Mouse (Mus musculus): ENCODE data around the gene Aloxe3. TPM values are rescaled to one million over a fixed set of nuclear protein-coding genes. Genes with fewer than 3 reads are reported as not detected.
A peak's percentile ranks its signal among the peaks of the same experiment; 100 is the strongest.

The Aloxe3 gene
- polyA plus RNA-seq, 1 experiment from 2014 or later, result not detected

- H3K4me3 ChIP-seq (replicated peaks), result peak overlapping the region; percentile 55
- H3K9ac ChIP-seq, result peak overlapping the region; percentile 56
- DNase-seq (peak; percentile 85), ATAC-seq (ENCODE audit: low read depth) (peak; percentile 80)
- peaks cover 27% of the 10 kb centered on the region for H3K4me1 ChIP-seq (replicated peaks)
- peak overlapping the region; percentile 66 for H3K27ac ChIP-seq
- peaks cover 39% of the 10 kb centered on the region for H3K36me3 ChIP-seq
- H3K27me3 ChIP-seq, result 0 out of 2 replicates have a peak, but pooled peaks cover 3% of the 10 kb centered on the region
- WGBS (ENCODE audit: insufficient replicate concordance), result under 1% methylated on average over 30 of the region's 30 CpGs
- H3K4me2 ChIP-seq, result peak overlapping the region; percentile 65
- no peaks in the 10 kb centered on the region for H3K9me3 ChIP-seq (replicated peaks)
Observed at GRCm38 (mm10) chr11:69110319-69111046, 15.2 kb upstream of the Aloxe3 start.

GRCm38 (mm10) chr11:69111051-69111810 lies 14.5 kb upstream of the Aloxe3 start:
- ATAC-seq (ENCODE audit: low read depth) (no peak), DNase-seq (no peak)
- peak overlapping the region; percentile 65 for H3K4me2 ChIP-seq
- peak overlapping the region; percentile 56 for H3K9ac ChIP-seq
- H3K36me3 ChIP-seq, result peaks cover 31% of the 10 kb centered on the region
- H3K4me3 ChIP-seq (replicated peaks), result peak overlapping the region; percentile 55
- 0 out of 2 replicates have a peak, but pooled peaks cover 3% of the 10 kb centered on the region for H3K27me3 ChIP-seq
- 4% methylated on average over 21 of the region's 21 CpGs for WGBS (ENCODE audit: insufficient replicate concordance)
- no peaks in the 10 kb centered on the region for H3K9me3 ChIP-seq (replicated peaks)
- peak overlapping the region; percentile 13; the same call in 1 of the 2 replicates for H3K27ac ChIP-seq
- peaks cover 27% of the 10 kb centered on the region for H3K4me1 ChIP-seq (replicated peaks)

DNA sequence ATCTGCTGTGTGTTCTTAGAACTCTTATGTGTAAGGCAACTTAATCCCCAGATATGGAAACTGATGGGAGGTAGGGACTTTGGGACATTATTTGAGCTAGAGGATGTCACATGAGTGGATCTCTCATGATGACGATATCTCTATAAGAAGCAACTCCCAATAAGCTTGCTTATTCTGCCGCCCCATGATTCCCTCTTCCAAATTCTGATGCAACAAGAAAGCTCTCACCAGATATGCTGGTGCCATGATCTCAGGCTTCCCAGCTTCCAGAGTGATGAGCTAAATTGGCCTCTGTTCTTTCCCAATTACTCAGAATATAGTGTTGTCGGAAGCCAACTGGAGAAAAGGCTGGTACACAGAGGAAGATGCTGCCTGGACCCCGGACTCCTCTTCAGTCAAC lies 13.8 kb upstream of the Aloxe3 start:
- Histone ChIP-seq H3K9me3 (replicated peaks) (no peaks in the 10 kb centered on the region), H3K27me3 (0 out of 2 replicates have a peak, but pooled peaks cover 8% of the 10 kb centered on the region), H3K4me1 (replicated peaks) (peaks cover 28% of the 10 kb centered on the region), H3K27ac (no peak overlapping the region), H3K36me3 (peaks cover 26% of the 10 kb centered on the region), H3K9ac (peak overlapping the region; percentile 56; the same call in 1 of the 2 replicates), H3K4me2 (peak overlapping the region; percentile 65), H3K4me3 (replicated peaks) (peak overlapping the region; percentile 55)
- WGBS (ENCODE audit: insufficient replicate concordance), result 40% methylated on average over 4 of the region's 4 CpGs
- ATAC-seq (ENCODE audit: low read depth), result no peak
- no peak for DNase-seq

GRCm38 (mm10) chr11:69114018-69114417 lies 11.7 kb upstream of the Aloxe3 start:
- Histone ChIP-seq H3K4me3 (replicated peaks) (no peak overlapping the region), H3K36me3 (peaks cover 5% of the 10 kb centered on the region), H3K27me3 (peaks cover 11% of the 10 kb centered on the region), H3K9ac (no peak overlapping the region), H3K4me1 (replicated peaks) (peaks cover 46% of the 10 kb centered on the region), H3K9me3 (replicated peaks) (no peaks in the 10 kb centered on the region), H3K27ac (no peak overlapping the region), H3K4me2 (no peak overlapping the region)
- ATAC-seq (ENCODE audit: low read depth) (no peak), DNase-seq (no peak)
- WGBS (ENCODE audit: insufficient replicate concordance), result 46% methylated on average over 3 of the region's 3 CpGs

DNA sequence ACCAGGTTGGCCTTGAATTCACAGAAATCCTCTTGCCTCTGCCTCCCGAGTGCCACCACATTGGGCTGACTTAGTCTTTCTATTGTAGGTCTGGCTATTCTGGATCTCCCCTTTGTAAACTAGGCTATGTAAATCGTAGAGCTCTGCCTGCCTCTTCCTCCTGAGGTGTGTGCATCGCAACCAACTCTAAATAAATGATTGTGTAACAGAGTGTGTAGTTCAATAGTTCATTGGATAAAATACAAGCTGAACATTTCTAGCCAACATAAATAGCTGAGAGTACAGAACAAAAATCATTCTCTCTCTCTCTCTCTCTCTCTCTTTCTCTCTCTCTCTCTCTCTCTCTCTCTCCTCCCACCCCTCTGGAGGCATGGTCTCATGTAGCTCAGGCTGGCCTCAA lies 11.1 kb upstream of the Aloxe3 start:
- H3K4me2 ChIP-seq, result no peak overlapping the region
- H3K4me1 ChIP-seq (replicated peaks), result peaks cover 46% of the 10 kb centered on the region
- DNase-seq, result no peak
- no peaks in the 10 kb centered on the region for H3K36me3 ChIP-seq
- peaks cover 17% of the 10 kb centered on the region for H3K27me3 ChIP-seq
- H3K9me3 ChIP-seq (replicated peaks), result no peaks in the 10 kb centered on the region
- 63% methylated on average over 3 of the region's 3 CpGs for WGBS (ENCODE audit: insufficient replicate concordance)
- H3K4me3 ChIP-seq (replicated peaks), result no peak overlapping the region
- H3K9ac ChIP-seq, result no peak overlapping the region
- ATAC-seq (ENCODE audit: low read depth), result no peak
- H3K27ac ChIP-seq, result no peak overlapping the region

- Histone ChIP-seq H3K9me3 (replicated peaks) (no peaks in the 10 kb centered on the region), H3K4me3 (replicated peaks) (peak overlapping the region; percentile 74), H3K36me3 (no peaks in the 10 kb centered on the region), H3K27me3 (peaks cover 39% of the 10 kb centered on the region), H3K4me1 (replicated peaks) (peaks cover 54% of the 10 kb centered on the region), H3K27ac (no peak overlapping the region), H3K4me2 (peak overlapping the region; percentile 99), H3K9ac (no peak overlapping the region)
- ATAC-seq (ENCODE audit: low read depth), result no peak
- 55% methylated on average over 5 of the region's 5 CpGs for WGBS (ENCODE audit: insufficient replicate concordance)
- no peak for DNase-seq
Observed at GRCm38 (mm10) chr11:69116843-69117242, 8.9 kb upstream of the Aloxe3 start.

- under 1% methylated on average over 45 of the region's 45 CpGs for WGBS (ENCODE audit: insufficient replicate concordance)
- peaks cover 61% of the 10 kb centered on the region for H3K4me1 ChIP-seq (replicated peaks)
- peaks cover 47% of the 10 kb centered on the region for H3K27me3 ChIP-seq
- ATAC-seq (ENCODE audit: low read depth) (peak; percentile 34), DNase-seq (peak; percentile 68)
- peak overlapping the region; percentile 99 for H3K4me2 ChIP-seq
- no peaks in the 10 kb centered on the region for H3K36me3 ChIP-seq
- no peaks in the 10 kb centered on the region for H3K9me3 ChIP-seq (replicated peaks)
- peak overlapping the region; percentile 81 for H3K9ac ChIP-seq
- peak overlapping the region; percentile 74 for H3K4me3 ChIP-seq (replicated peaks)
- peak overlapping the region; percentile 66 for H3K27ac ChIP-seq
Observed at GRCm38 (mm10) chr11:69117737-69118695, 7.7 kb upstream of the Aloxe3 start.

DNA sequence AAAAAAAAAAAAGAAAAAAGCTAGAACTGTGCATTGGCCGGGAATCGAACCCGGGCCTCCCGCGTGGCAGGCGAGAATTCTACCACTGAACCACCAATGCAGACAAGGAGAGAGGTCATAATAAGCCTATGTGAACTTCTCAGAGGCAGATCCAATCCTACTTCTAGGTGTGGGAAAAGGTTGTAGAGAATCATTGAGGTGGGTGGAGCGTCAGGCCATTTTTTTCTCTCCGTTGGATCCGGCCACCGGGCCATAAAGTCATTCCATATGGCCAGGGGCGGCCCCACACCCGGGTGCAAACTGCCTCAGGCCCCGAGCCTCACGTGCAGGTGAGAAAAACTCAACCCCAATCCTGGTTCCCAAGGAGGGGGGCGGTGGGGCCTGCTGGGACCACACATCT lies 6.9 kb upstream of the Aloxe3 start:
- Histone ChIP-seq H3K4me3 (replicated peaks) (peak overlapping the region; percentile 74), H3K27ac (no peak overlapping the region), H3K9ac (peak overlapping the region; percentile 81), H3K36me3 (no peaks in the 10 kb centered on the region), H3K27me3 (peaks cover 47% of the 10 kb centered on the region), H3K9me3 (replicated peaks) (no peaks in the 10 kb centered on the region), H3K4me1 (replicated peaks) (peaks cover 64% of the 10 kb centered on the region), H3K4me2 (peak overlapping the region; percentile 99)
- ATAC-seq (ENCODE audit: low read depth), result peak; percentile 24; the same call in 1 of the 2 replicates
- peak; percentile 82 for DNase-seq
- WGBS (ENCODE audit: insufficient replicate concordance), result 3% methylated on average over 15 of the region's 15 CpGs

DNA sequence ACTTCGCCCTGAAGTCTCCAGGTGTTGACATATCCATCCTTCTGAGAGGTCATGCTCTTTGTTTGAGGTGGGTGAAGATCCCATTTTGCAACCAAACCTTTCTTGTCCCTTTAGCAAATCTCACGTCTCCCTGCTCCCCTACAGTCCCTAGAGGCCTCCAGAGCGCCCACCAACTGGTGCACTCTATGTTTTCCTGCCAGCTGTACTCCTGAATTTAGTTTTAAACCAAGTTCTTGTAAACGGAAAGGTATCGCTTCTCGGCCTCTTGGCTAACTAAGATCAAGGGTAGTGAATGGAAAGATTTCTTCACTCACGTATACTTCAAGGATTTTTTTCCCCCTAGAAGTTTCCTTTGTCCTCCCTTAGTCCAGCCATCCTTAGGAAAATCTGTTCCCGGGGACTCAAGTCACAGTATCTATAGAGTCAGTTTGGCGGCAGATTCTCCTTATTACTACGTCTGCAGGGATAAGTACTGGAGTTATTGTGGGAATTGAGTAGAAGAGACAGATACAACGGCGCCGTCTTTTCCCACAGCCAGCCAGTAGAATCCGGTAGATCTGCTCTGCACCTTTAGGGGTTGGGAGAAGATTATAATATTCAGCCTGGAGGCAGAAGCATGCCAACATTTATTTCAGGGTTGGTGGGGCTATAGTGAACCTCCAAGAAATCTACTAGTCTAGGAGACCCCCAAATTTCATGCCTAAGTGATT lies 6.1 kb upstream of the Aloxe3 start:
- DNase-seq (no peak), ATAC-seq (ENCODE audit: low read depth) (no peak)
- Histone ChIP-seq H3K9ac (peak overlapping the region; percentile 57; the same call in 1 of the 2 replicates), H3K9me3 (replicated peaks) (no peaks in the 10 kb centered on the region), H3K4me3 (replicated peaks) (peak overlapping the region; percentile 74), H3K27me3 (peaks cover 47% of the 10 kb centered on the region), H3K36me3 (no peaks in the 10 kb centered on the region), H3K27ac (no peak overlapping the region), H3K4me2 (peak overlapping the region; percentile 99), H3K4me1 (replicated peaks) (peaks cover 64% of the 10 kb centered on the region)
- 41% methylated on average over 14 of the region's 14 CpGs for WGBS (ENCODE audit: insufficient replicate concordance)

DNA sequence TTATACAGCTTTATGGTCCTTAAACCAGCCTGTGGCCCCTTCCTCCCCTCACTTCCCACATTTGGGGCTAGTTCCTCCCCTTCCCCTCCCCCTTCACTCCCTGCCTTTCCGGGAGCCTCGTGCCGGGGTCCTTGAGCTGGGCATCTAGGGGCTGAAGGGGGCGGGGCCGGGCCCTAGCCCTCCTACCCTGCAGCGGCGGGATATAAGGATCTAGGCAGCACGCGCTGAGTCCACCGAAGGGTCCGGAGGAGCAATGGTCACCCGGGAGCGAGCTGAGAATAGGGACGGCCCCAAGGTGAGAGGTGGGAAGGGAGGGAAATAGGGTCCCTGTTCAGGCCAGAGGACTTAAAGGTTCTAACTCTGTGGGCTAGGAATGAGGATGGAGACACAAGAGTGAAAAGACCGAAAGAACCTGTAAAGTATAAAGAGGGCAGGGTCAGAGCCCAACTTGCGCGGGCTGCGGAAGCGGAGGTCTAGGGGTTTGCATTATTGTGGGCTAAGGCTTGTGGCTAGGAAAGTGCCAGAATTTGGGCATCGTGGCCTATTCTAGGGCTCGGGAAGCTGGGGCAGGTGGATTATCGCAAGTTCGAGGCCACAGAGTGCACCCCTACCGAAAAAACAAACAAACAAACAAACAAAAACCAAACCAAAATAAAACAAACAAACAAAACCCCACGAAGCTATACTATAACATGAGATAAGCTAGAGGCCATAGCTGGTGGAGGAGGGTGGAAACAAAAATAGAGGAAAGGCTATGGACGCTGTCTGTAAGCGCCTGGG lies 5.3 kb upstream of the Aloxe3 start, which contains the start of gene Hes7:
Gene Hes7, plus strand, starts transcription at position 184 of the 780 bp plus-strand sequence.
- WGBS (ENCODE audit: insufficient replicate concordance), result 2% methylated on average over 27 of the region's 27 CpGs
- H3K4me3 ChIP-seq (replicated peaks), result peak within 1 kb of the TSS; percentile 74
- ATAC-seq (ENCODE audit: low read depth) (no peak), DNase-seq (no peak)
- peaks cover 47% of the 10 kb centered on the region for H3K27me3 ChIP-seq
- H3K36me3 ChIP-seq, result no peaks in the 10 kb centered on the region
- peak within 1 kb of the TSS; percentile 99 for H3K4me2 ChIP-seq
- H3K4me1 ChIP-seq (replicated peaks), result peaks cover 66% of the 10 kb centered on the region
- H3K9ac ChIP-seq, result peak within 1 kb of the TSS; percentile 75
- no peak within 1 kb of the TSS for H3K27ac ChIP-seq
- H3K9me3 ChIP-seq (replicated peaks), result no peaks in the 10 kb centered on the region

Measured in liver, embryonic 13.5 days (tissue).